Mouse (Mus musculus): Measurements from ENCODE around the gene Fam170b. TPM values are rescaled to one million over a fixed set of nuclear protein-coding genes. Genes with fewer than 3 reads are reported as not detected.
A peak's percentile ranks its signal among the peaks of the same experiment; 100 is the strongest.

Gene Fam170b
- polyA plus RNA-seq, 1 experiment from 2014 or later: 0.23 TPM

GRCm38 (mm10) chr14:32842052-32842451, 8.3 kb downstream of the Fam170b start:
- no peaks in the 10 kb centered on the region for H3K9me3 ChIP-seq (ENCODE audit: control insufficient read depth, low read depth, low read length)
- ATAC-seq (ENCODE audit: insufficient number of reproducible peaks, insufficient read depth, low FRiP score, low read depth): no peak
- H3K4me2 ChIP-seq (replicated peaks; ENCODE audit: low read depth, low read length): no peak overlapping the region
- no peaks in the 10 kb centered on the region for H3K4me1 ChIP-seq (ENCODE audit: control insufficient read depth, insufficient read depth, low read length)
- no peak overlapping the region for H3K27ac ChIP-seq (ENCODE audit: low read length)
- H3K9ac ChIP-seq (replicated peaks; ENCODE audit: low read depth, low read length): no peak overlapping the region
- no peak overlapping the region for H3K4me3 ChIP-seq (ENCODE audit: low read depth, low read length)
- H3K36me3 ChIP-seq (ENCODE audit: control insufficient read depth, insufficient read depth, low read length): no peaks in the 10 kb centered on the region
- no peaks in the 10 kb centered on the region for H3K27me3 ChIP-seq (ENCODE audit: control insufficient read depth, insufficient read depth, low read length)

- Histone ChIP-seq H3K9me3 (ENCODE audit: control insufficient read depth, low read depth, low read length) (no peaks in the 10 kb centered on the region), H3K9ac (replicated peaks; ENCODE audit: low read depth, low read length) (no peak overlapping the region), H3K27ac (ENCODE audit: low read length) (no peak overlapping the region), H3K27me3 (ENCODE audit: control insufficient read depth, insufficient read depth, low read length) (no peaks in the 10 kb centered on the region), H3K36me3 (ENCODE audit: control insufficient read depth, insufficient read depth, low read length) (no peaks in the 10 kb centered on the region), H3K4me3 (ENCODE audit: low read depth, low read length) (no peak overlapping the region), H3K4me2 (replicated peaks; ENCODE audit: low read depth, low read length) (no peak overlapping the region), H3K4me1 (ENCODE audit: control insufficient read depth, insufficient read depth, low read length) (peaks cover 11% of the 10 kb centered on the region; the same call in 1 of the 2 replicates)
- WGBS: 90% methylated on average over 4 of the region's 4 CpGs
- no peak for ATAC-seq (ENCODE audit: insufficient number of reproducible peaks, insufficient read depth, low FRiP score, low read depth)
These were observed 20.3 kb downstream of the Fam170b start for GRCm38 (mm10) chr14:32854059-32854458.

- peak overlapping the region; percentile 59 for H3K4me2 ChIP-seq (replicated peaks; ENCODE audit: low read depth, low read length)
- H3K27ac ChIP-seq (ENCODE audit: low read length): no peak overlapping the region; the same call in 1 of the 2 replicates
- no peak for ATAC-seq (ENCODE audit: insufficient number of reproducible peaks, insufficient read depth, low FRiP score, low read depth)
- no peaks in the 10 kb centered on the region for H3K36me3 ChIP-seq (ENCODE audit: control insufficient read depth, insufficient read depth, low read length)
- WGBS: 31% methylated on average over 5 of the region's 5 CpGs
- no peak overlapping the region for H3K9ac ChIP-seq (replicated peaks; ENCODE audit: low read depth, low read length)
- H3K9me3 ChIP-seq (ENCODE audit: control insufficient read depth, low read depth, low read length): no peaks in the 10 kb centered on the region
- H3K4me3 ChIP-seq (ENCODE audit: low read depth, low read length): peak overlapping the region; percentile 43; the same call in 1 of the 2 replicates
- H3K27me3 ChIP-seq (ENCODE audit: control insufficient read depth, insufficient read depth, low read length): no peaks in the 10 kb centered on the region
- H3K4me1 ChIP-seq (ENCODE audit: control insufficient read depth, insufficient read depth, low read length): peaks cover 22% of the 10 kb centered on the region
These were observed 22.5 kb downstream of the Fam170b start for GRCm38 (mm10) chr14:32856246-32856645.

GRCm38 (mm10) chr14:32856681-32857328, 23.0 kb downstream of the Fam170b start, which contains the start of gene Vstm4:
Gene Vstm4 (plus strand): TSS chr14:32856756.
- H3K27ac ChIP-seq (ENCODE audit: low read length): peak within 1 kb of the TSS; percentile 61
- peaks cover 28% of the 10 kb centered on the region for H3K4me1 ChIP-seq (ENCODE audit: control insufficient read depth, insufficient read depth, low read length)
- ATAC-seq (ENCODE audit: insufficient number of reproducible peaks, insufficient read depth, low FRiP score, low read depth): peak; percentile 86
- under 1% methylated on average over 62 of the region's 68 CpGs for WGBS
- no peaks in the 10 kb centered on the region for H3K36me3 ChIP-seq (ENCODE audit: control insufficient read depth, insufficient read depth, low read length)
- peak within 1 kb of the TSS; percentile 43 for H3K4me3 ChIP-seq (ENCODE audit: low read depth, low read length)
- no peaks in the 10 kb centered on the region for H3K9me3 ChIP-seq (ENCODE audit: control insufficient read depth, low read depth, low read length)
- peak within 1 kb of the TSS; percentile 59 for H3K4me2 ChIP-seq (replicated peaks; ENCODE audit: low read depth, low read length)
- no peaks in the 10 kb centered on the region for H3K27me3 ChIP-seq (ENCODE audit: control insufficient read depth, insufficient read depth, low read length)
- H3K9ac ChIP-seq (replicated peaks; ENCODE audit: low read depth, low read length): peak within 1 kb of the TSS; percentile 64

GRCm38 (mm10) chr14:32858361-32858760, 24.6 kb downstream of the Fam170b start:
- 93% methylated on average over 10 of the region's 10 CpGs for WGBS
- no peaks in the 10 kb centered on the region; the same call in 1 of the 2 replicates for H3K36me3 ChIP-seq (ENCODE audit: control insufficient read depth, insufficient read depth, low read length)
- H3K27ac ChIP-seq (ENCODE audit: low read length): no peak overlapping the region
- H3K9ac ChIP-seq (replicated peaks; ENCODE audit: low read depth, low read length): no peak overlapping the region
- H3K4me3 ChIP-seq (ENCODE audit: low read depth, low read length): no peak overlapping the region
- peak overlapping the region; percentile 59 for H3K4me2 ChIP-seq (replicated peaks; ENCODE audit: low read depth, low read length)
- no peaks in the 10 kb centered on the region for H3K9me3 ChIP-seq (ENCODE audit: control insufficient read depth, low read depth, low read length)
- no peaks in the 10 kb centered on the region for H3K27me3 ChIP-seq (ENCODE audit: control insufficient read depth, insufficient read depth, low read length)
- ATAC-seq (ENCODE audit: insufficient number of reproducible peaks, insufficient read depth, low FRiP score, low read depth): no peak
- H3K4me1 ChIP-seq (ENCODE audit: control insufficient read depth, insufficient read depth, low read length): peaks cover 29% of the 10 kb centered on the region

GRCm38 (mm10) chr14:32858941-32859510, 25.3 kb downstream of the Fam170b start:
- H3K4me3 ChIP-seq (ENCODE audit: low read depth, low read length): no peak overlapping the region
- peaks cover 1% of the 10 kb centered on the region; the same call in 1 of the 2 replicates for H3K36me3 ChIP-seq (ENCODE audit: control insufficient read depth, insufficient read depth, low read length)
- no peak overlapping the region for H3K9ac ChIP-seq (replicated peaks; ENCODE audit: low read depth, low read length)
- no peaks in the 10 kb centered on the region for H3K9me3 ChIP-seq (ENCODE audit: control insufficient read depth, low read depth, low read length)
- 74% methylated on average over 6 of the region's 6 CpGs for WGBS
- peaks cover 29% of the 10 kb centered on the region for H3K4me1 ChIP-seq (ENCODE audit: control insufficient read depth, insufficient read depth, low read length)
- peak overlapping the region; percentile 59; the same call in 1 of the 2 replicates for H3K4me2 ChIP-seq (replicated peaks; ENCODE audit: low read depth, low read length)
- 0 out of 2 replicates have a peak overlapping the region, but pooled peaks have one; percentile 7 for H3K27ac ChIP-seq (ENCODE audit: low read length)
- no peak for ATAC-seq (ENCODE audit: insufficient number of reproducible peaks, insufficient read depth, low FRiP score, low read depth)
- no peaks in the 10 kb centered on the region for H3K27me3 ChIP-seq (ENCODE audit: control insufficient read depth, insufficient read depth, low read length)

GRCm38 (mm10) chr14:32859831-32860569, 26.2 kb downstream of the Fam170b start:
- no peak for ATAC-seq (ENCODE audit: insufficient number of reproducible peaks, insufficient read depth, low FRiP score, low read depth)
- Histone ChIP-seq H3K27me3 (ENCODE audit: control insufficient read depth, insufficient read depth, low read length) (no peaks in the 10 kb centered on the region), H3K27ac (ENCODE audit: low read length) (0 out of 2 replicates have a peak overlapping the region, but pooled peaks have one; percentile 29), H3K4me2 (replicated peaks; ENCODE audit: low read depth, low read length) (0 out of 2 replicates have a peak overlapping the region, but pooled peaks have one; percentile 1), H3K4me3 (ENCODE audit: low read depth, low read length) (no peak overlapping the region), H3K4me1 (ENCODE audit: control insufficient read depth, insufficient read depth, low read length) (peaks cover 29% of the 10 kb centered on the region), H3K9ac (replicated peaks; ENCODE audit: low read depth, low read length) (no peak overlapping the region), H3K9me3 (ENCODE audit: control insufficient read depth, low read depth, low read length) (no peaks in the 10 kb centered on the region), H3K36me3 (ENCODE audit: control insufficient read depth, insufficient read depth, low read length) (peaks cover 10% of the 10 kb centered on the region; the same call in 1 of the 2 replicates)
- WGBS: 54% methylated on average over 11 of the region's 11 CpGs

GRCm38 (mm10) chr14:32861149-32861581, 27.4 kb downstream of the Fam170b start:
- Histone ChIP-seq H3K9ac (replicated peaks; ENCODE audit: low read depth, low read length) (no peak overlapping the region), H3K36me3 (ENCODE audit: control insufficient read depth, insufficient read depth, low read length) (peaks cover 10% of the 10 kb centered on the region; the same call in 1 of the 2 replicates), H3K4me1 (ENCODE audit: control insufficient read depth, insufficient read depth, low read length) (peaks cover 29% of the 10 kb centered on the region), H3K27me3 (ENCODE audit: control insufficient read depth, insufficient read depth, low read length) (no peaks in the 10 kb centered on the region), H3K4me3 (ENCODE audit: low read depth, low read length) (no peak overlapping the region), H3K9me3 (ENCODE audit: control insufficient read depth, low read depth, low read length) (no peaks in the 10 kb centered on the region), H3K4me2 (replicated peaks; ENCODE audit: low read depth, low read length) (no peak overlapping the region), H3K27ac (ENCODE audit: low read length) (peak overlapping the region; percentile 70; the same call in 1 of the 2 replicates)
- peak; percentile 77 for ATAC-seq (ENCODE audit: insufficient number of reproducible peaks, insufficient read depth, low FRiP score, low read depth)
- WGBS: 11% methylated on average over 6 of the region's 6 CpGs
